In genomic region chr5:140321756-140322575, GRCm38 (mm10) we compare ENCODE assay signal across 8 mouse cellular contexts. TPM values are rescaled to one million over a fixed set of nuclear protein-coding genes. Genes with fewer than 3 reads are reported as not detected.
A peak's percentile ranks its signal among the peaks of the same experiment; 100 is the strongest.
DNase-seq lines count a peak whose midpoint lies in the region; ATAC-seq and TF ChIP-seq lines count a peak whose summit lies in the region.

No protein-coding gene starts in this region.

- no peaks in the 10 kb centered on the region for H3K27me3 ChIP-seq in heart, postnatal 0 days (ENCODE audit: control insufficient read depth, insufficient read depth, low read length)
- H3K27me3 ChIP-seq in liver, postnatal 0 days (ENCODE audit: insufficient read depth, low read length): no peaks in the 10 kb centered on the region
- no peaks in the 10 kb centered on the region for H3K27me3 ChIP-seq in stomach, embryonic 16.5 days (ENCODE audit: control insufficient read depth, insufficient read depth, low read length)

- peaks cover 5% of the 10 kb centered on the region for H3K4me1 ChIP-seq in bone marrow macrophage, adult 2 months (ENCODE audit: control insufficient read depth, insufficient read depth, low read length)
- H3K4me1 ChIP-seq in heart, postnatal 0 days (ENCODE audit: control insufficient read depth, insufficient read depth): peaks cover 3% of the 10 kb centered on the region; the same call in 1 of the 2 replicates
- peaks cover 8% of the 10 kb centered on the region for H3K4me1 ChIP-seq in liver, postnatal 0 days (ENCODE audit: insufficient read depth)
- peaks cover 7% of the 10 kb centered on the region for H3K4me1 ChIP-seq in stomach, embryonic 16.5 days (ENCODE audit: control insufficient read depth, insufficient read depth, low read length)

- no peak for TF ChIP-seq CTCF in bone marrow macrophage, adult 2 months (IDR thresholded peaks at IDR 0.05; ENCODE audit: low read depth, low read length)
- no peak for TF ChIP-seq CTCF in heart, postnatal 0 days (IDR thresholded peaks at IDR 0.05; ENCODE audit: low read depth)
- TF ChIP-seq CTCF in liver, postnatal 0 days (IDR thresholded peaks at IDR 0.05; ENCODE audit: low read depth): peak; percentile 53

- ATAC-seq in heart, postnatal 0 days (ENCODE audit: insufficient read depth, low read depth): 0 out of 2 replicates have a peak, but pooled peaks have one; percentile 3
- peak; percentile 36 for ATAC-seq in liver, postnatal 0 days
- peak; percentile 9; the same call in 1 of the 2 replicates for ATAC-seq in stomach, embryonic 16.5 days (ENCODE audit: insufficient read depth, low FRiP score)

- H3K4me2 ChIP-seq in heart, postnatal 0 days (ENCODE audit: low read depth, low read length): peak overlapping the region; percentile 87
- peak overlapping the region; percentile 87 for H3K4me2 ChIP-seq in liver, postnatal 0 days (ENCODE audit: low read depth, low read length)
- H3K4me2 ChIP-seq in stomach, embryonic 16.5 days (ENCODE audit: low read depth, low read length): peak overlapping the region; percentile 56

- H3K27ac ChIP-seq in bone marrow macrophage, adult 2 months (ENCODE audit: insufficient read depth, low read depth, low read length): peak overlapping the region; percentile 87
- peak overlapping the region; percentile 86 for H3K27ac ChIP-seq in heart, postnatal 0 days (ENCODE audit: low read depth)
- peak overlapping the region; percentile 97 for H3K27ac ChIP-seq in liver, postnatal 0 days (ENCODE audit: low read depth)
- peak overlapping the region; percentile 75 for H3K27ac ChIP-seq in stomach, embryonic 16.5 days (ENCODE audit: low read length)

- peaks cover 3% of the 10 kb centered on the region; the same call in 1 of the 2 replicates for H3K36me3 ChIP-seq in heart, postnatal 0 days (replicated peaks; ENCODE audit: control insufficient read depth, insufficient read depth, low read length)
- 0 out of 2 replicates have a peak, but pooled peaks cover 4% of the 10 kb centered on the region for H3K36me3 ChIP-seq in liver, postnatal 0 days (replicated peaks; ENCODE audit: insufficient read depth, low read length)
- H3K36me3 ChIP-seq in stomach, embryonic 16.5 days (ENCODE audit: control insufficient read depth, insufficient read depth, low read length): no peaks in the 10 kb centered on the region

- H3K9ac ChIP-seq in heart, postnatal 0 days (replicated peaks; ENCODE audit: low read depth, low read length): peak overlapping the region; percentile 82
- peak overlapping the region; percentile 97 for H3K9ac ChIP-seq in liver, postnatal 0 days (replicated peaks)
- peak overlapping the region; percentile 93 for H3K9ac ChIP-seq in stomach, embryonic 16.5 days (ENCODE audit: low read length)

- WGBS in heart, postnatal 0 days: under 1% methylated on average over 17 of the region's 17 CpGs
- WGBS in liver, postnatal 0 days (ENCODE audit: insufficient replicate concordance): under 1% methylated on average over 17 of the region's 17 CpGs
- WGBS in stomach, embryonic 16.5 days: 2% methylated on average over 17 of the region's 17 CpGs

- DNase-seq in kidney, postnatal 10 days: peak; percentile 19
- no peak for DNase-seq in kidney, adult 8-10 months
- DNase-seq in heart, postnatal 0 days (ENCODE audit: low spot score): peak; percentile 44
- DNase-seq in liver, postnatal 0 days: no peak
- no peak for DNase-seq in thymus, postnatal 4 days
- no peak for DNase-seq in layer of hippocampus, postnatal 10 days (ENCODE audit: low spot score in 2 of 2)

- TF ChIP-seq POLR2A in bone marrow macrophage, adult 2 months (IDR thresholded peaks at IDR 0.05; ENCODE audit: borderline replicate concordance, low read depth, low read length): no peak

- peak overlapping the region; percentile 98 for H3K4me3 ChIP-seq in bone marrow macrophage, adult 2 months (ENCODE audit: insufficient read depth, low read length)
- peak overlapping the region; percentile 64 for H3K4me3 ChIP-seq in heart, postnatal 0 days (ENCODE audit: low read depth, low read length)
- H3K4me3 ChIP-seq in liver, postnatal 0 days (ENCODE audit: low read depth, low read length): peak overlapping the region; percentile 88
- H3K4me3 ChIP-seq in stomach, embryonic 16.5 days (replicated peaks; ENCODE audit: low read length): peak overlapping the region; percentile 72

- no peak; the same call in 1 of the 2 replicates for TF ChIP-seq EP300 in heart, postnatal 0 days (IDR thresholded peaks at IDR 0.05; ENCODE audit: low read depth)
- TF ChIP-seq EP300 in liver, postnatal 0 days (IDR thresholded peaks at IDR 0.05; ENCODE audit: low read depth): no peak

- no peaks in the 10 kb centered on the region for H3K9me3 ChIP-seq in heart, postnatal 0 days (replicated peaks; ENCODE audit: control insufficient read depth, low read length)
- H3K9me3 ChIP-seq in liver, postnatal 0 days (ENCODE audit: low read length): no peaks in the 10 kb centered on the region
- no peaks in the 10 kb centered on the region for H3K9me3 ChIP-seq in stomach, embryonic 16.5 days (replicated peaks; ENCODE audit: control insufficient read depth, low read length)

RNA-seq across cellular contexts. Expression of gene Nudt1, which starts 0.5 kb away (rescaled TPM):
- 11.8 and 12.9 TPM in 2 replicates for polyA plus RNA-seq in bone marrow macrophage, adult 2 months (2012; ENCODE audit: insufficient read depth, insufficient read length, missing spikeins)
- total RNA-seq in heart, postnatal 0 days (2014; rRNA removed; ENCODE audit: low replicate concordance): 11.3 and 31.0 TPM in 2 replicates
- 17.4 and 18.1 TPM in 2 replicates for polyA plus RNA-seq in heart, postnatal 0 days (2015; fragmentation: Nextera tagmentation; extraction: Ambion mirVana)
- polyA plus RNA-seq in liver, postnatal 0 days (2015; fragmentation: Nextera tagmentation; extraction: Ambion mirVana): 18.1 and 18.6 TPM in 2 replicates
- polyA plus RNA-seq in stomach, embryonic 16.5 days (2015; fragmentation: Nextera tagmentation; extraction: Ambion mirVana): 37.0 and 38.4 TPM in 2 replicates
- total RNA-seq in layer of hippocampus, postnatal 10 days (2021): 1 to 10 TPM; 5.8 to 7.5 TPM

RNA-seq across cellular contexts. Expression of gene Mad1l1, which starts 0.6 kb away (rescaled TPM):
- polyA plus RNA-seq in bone marrow macrophage, adult 2 months (2012; ENCODE audit: insufficient read depth, insufficient read length, missing spikeins): 16.5 and 18.0 TPM in 2 replicates
- total RNA-seq in heart, postnatal 0 days (2014; rRNA removed; ENCODE audit: low replicate concordance): 10.1 and 20.6 TPM in 2 replicates
- polyA plus RNA-seq in heart, postnatal 0 days (2015; fragmentation: Nextera tagmentation; extraction: Ambion mirVana): 15.0 and 15.1 TPM in 2 replicates
- 16.4 and 17.0 TPM in 2 replicates for polyA plus RNA-seq in liver, postnatal 0 days (2015; fragmentation: Nextera tagmentation; extraction: Ambion mirVana)
- 37.4 and 38.6 TPM in 2 replicates for polyA plus RNA-seq in stomach, embryonic 16.5 days (2015; fragmentation: Nextera tagmentation; extraction: Ambion mirVana)
- total RNA-seq in layer of hippocampus, postnatal 10 days (2021): 10 to 100 TPM; 20.1 to 20.7 TPM

RNA-seq across cellular contexts. Expression of gene Mrm2, which starts 9.7 kb away (rescaled TPM):
- 6.5 and 8.6 TPM in 2 replicates for polyA plus RNA-seq in bone marrow macrophage, adult 2 months (2012; ENCODE audit: insufficient read depth, insufficient read length, missing spikeins)
- total RNA-seq in heart, postnatal 0 days (2014; rRNA removed; ENCODE audit: low replicate concordance): 13.9 and 19.5 TPM in 2 replicates
- 16.9 and 17.8 TPM in 2 replicates for polyA plus RNA-seq in heart, postnatal 0 days (2015; fragmentation: Nextera tagmentation; extraction: Ambion mirVana)
- 7.2 and 8.1 TPM in 2 replicates for polyA plus RNA-seq in liver, postnatal 0 days (2015; fragmentation: Nextera tagmentation; extraction: Ambion mirVana)
- polyA plus RNA-seq in stomach, embryonic 16.5 days (2015; fragmentation: Nextera tagmentation; extraction: Ambion mirVana): 16.0 and 17.2 TPM in 2 replicates
- 1 to 10 TPM; 8.4 to 9.4 TPM for total RNA-seq in layer of hippocampus, postnatal 10 days (2021)

Comparison
In these comparisons a context has a peak if more than half of its experiments do, and no peak if none do; other contexts are left out.
1. DNase-seq: peak in kidney, postnatal 10 days (single experiment) and heart, postnatal 0 days (single experiment); none in kidney, adult 8-10 months (0 of 2), liver, postnatal 0 days (single experiment), thymus, postnatal 4 days (single experiment) and layer of hippocampus, postnatal 10 days (0 of 2).
2. Peak in every context shown above with its lines, with median percentiles within 50 percentile points of each other: H3K27ac ChIP-seq, H3K4me3 ChIP-seq, ATAC-seq, H3K4me2 ChIP-seq and H3K9ac ChIP-seq.